Comparison of ENCODE assay signal across 19 mouse cellular contexts in the genomic region with DNA sequence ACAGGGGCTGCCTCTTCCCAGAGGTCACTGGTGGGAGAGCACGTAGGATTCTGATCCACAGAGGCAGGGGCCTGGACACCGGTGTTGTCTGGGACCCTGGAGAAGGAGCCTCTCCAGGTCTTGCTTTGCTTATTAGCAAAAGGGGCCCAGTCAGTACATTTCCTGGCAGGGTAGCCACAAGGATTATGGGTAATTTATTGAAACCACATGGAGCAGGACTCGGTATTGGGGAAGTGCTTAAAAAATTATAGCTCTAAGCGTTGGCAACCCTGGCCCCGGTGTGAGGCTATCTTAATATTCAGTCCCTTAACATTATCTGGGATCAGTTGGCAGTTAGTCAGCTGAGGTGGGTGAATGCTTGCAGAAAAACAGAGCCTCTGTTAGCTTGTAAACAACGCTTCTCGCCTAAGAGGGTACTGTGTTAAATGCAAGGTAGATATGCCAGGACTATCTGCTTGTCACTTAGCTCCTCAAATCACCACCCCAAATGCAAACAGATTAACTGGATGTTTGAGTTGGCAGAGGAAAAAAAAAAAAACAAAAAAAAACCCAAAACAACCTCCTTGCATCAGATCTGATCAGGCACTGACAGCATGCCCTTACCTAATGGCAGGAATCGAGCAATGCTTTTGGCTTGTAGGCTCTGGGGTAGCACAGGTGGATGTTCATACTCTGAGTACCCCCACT. TPM values are rescaled to one million over a fixed set of nuclear protein-coding genes. Genes with fewer than 3 reads are reported as not detected.
A peak's percentile ranks its signal among the peaks of the same experiment; 100 is the strongest.
DNase-seq lines count a peak whose midpoint lies in the region; ATAC-seq and TF ChIP-seq lines count a peak whose summit lies in the region.
"Had no signal": no experiment of that assay in that cellular context is flagged by ENCODE, and none has a peak within 500 bp of the region (broad histone marks: within the 10 kb centered on the region; RNA-seq: fewer than 3 reads in every experiment).

No protein-coding gene starts in this region.

- no peaks in the 10 kb centered on the region for H3K27me3 ChIP-seq in liver, postnatal 0 days (ENCODE audit: insufficient read depth, low read length)
- H3K27me3 ChIP-seq in forebrain, embryonic 13.5 days = no peaks in the 10 kb centered on the region
- H3K27me3 ChIP-seq: hindbrain, embryonic 15.5 days; neural tube, embryonic 15.5 days had no signal

- no peak for TF ChIP-seq EP300 in liver, postnatal 0 days (IDR thresholded peaks at IDR 0.05; ENCODE audit: low read depth)

- ATAC-seq in liver, postnatal 0 days = peak; percentile 60
- no peak for ATAC-seq in forebrain, embryonic 13.5 days
- 0 out of 2 replicates have a peak, but pooled peaks have one; percentile 30 for ATAC-seq in megakaryocyte progenitor cell, adult 5-6 weeks (replicated peaks; ENCODE audit: poor library complexity)
- ATAC-seq: liver, embryonic 12.5 days had no signal

- no peak overlapping the region for H3K4me3 ChIP-seq in liver, postnatal 0 days (ENCODE audit: low read depth, low read length)
- H3K4me3 ChIP-seq in forebrain, embryonic 13.5 days = no peak overlapping the region
- H3K4me3 ChIP-seq: hindbrain, embryonic 15.5 days; liver, embryonic 12.5 days; myocyte; neural tube, embryonic 15.5 days had no signal

- no peaks in the 10 kb centered on the region for H3K36me3 ChIP-seq in liver, postnatal 0 days (replicated peaks; ENCODE audit: insufficient read depth, low read length)
- no peaks in the 10 kb centered on the region for H3K36me3 ChIP-seq in forebrain, embryonic 13.5 days (ENCODE audit: poor library complexity, severe bottlenecking)
- H3K36me3 ChIP-seq: hindbrain, embryonic 15.5 days; liver, embryonic 12.5 days; neural tube, embryonic 15.5 days had no signal

- peak overlapping the region; percentile 74 for H3K27ac ChIP-seq in liver, postnatal 0 days (ENCODE audit: low read depth)
- peak overlapping the region; percentile 84 for H3K27ac ChIP-seq in forebrain, embryonic 13.5 days
- H3K27ac ChIP-seq: liver, embryonic 12.5 days; neural tube, embryonic 15.5 days had no signal

- no peak for TF ChIP-seq CTCF in liver, postnatal 0 days (IDR thresholded peaks at IDR 0.05; ENCODE audit: low read depth)

- no peak for DNase-seq in liver, postnatal 0 days
- DNase-seq in liver = no peak
- DNase-seq in right cerebral cortex, adult 2 months (ENCODE audit: low spot score in 2 of 2) = no peak
- no peak for DNase-seq in urinary bladder, adult 2 months (ENCODE audit: low spot score)
- no peak for DNase-seq in right cerebral cortex, adult 18-20 months
- DNase-seq: cerebellum, adult 9-11 months; gastrocnemius, postnatal 25 days; kidney, adult 18-20 months; kidney, postnatal 25 days; layer of hippocampus, adult 9-11 months had no signal

- peaks cover 19% of the 10 kb centered on the region for H3K4me1 ChIP-seq in liver, postnatal 0 days (ENCODE audit: insufficient read depth)
- H3K4me1 ChIP-seq in forebrain, embryonic 13.5 days = peaks cover 39% of the 10 kb centered on the region
- H3K4me1 ChIP-seq: liver, embryonic 12.5 days had no signal

- 58% methylated on average over 8 of the region's 8 CpGs for WGBS in liver, postnatal 0 days (ENCODE audit: insufficient replicate concordance)
- 80% methylated on average over 8 of the region's 8 CpGs for WGBS in forebrain, embryonic 13.5 days

- 0 out of 2 replicates have a peak, but pooled peaks cover 3% of the 10 kb centered on the region for H3K9me3 ChIP-seq in liver, postnatal 0 days (ENCODE audit: low read length)
- H3K9me3 ChIP-seq in forebrain, embryonic 13.5 days (replicated peaks) = no peaks in the 10 kb centered on the region; the same call in 1 of the 2 replicates
- H3K9me3 ChIP-seq: hindbrain, embryonic 15.5 days; liver, embryonic 12.5 days; neural tube, embryonic 15.5 days had no signal

- H3K4me2 ChIP-seq in liver, postnatal 0 days (ENCODE audit: low read depth, low read length) = no peak overlapping the region
- H3K4me2 ChIP-seq in forebrain, embryonic 13.5 days = no peak overlapping the region
- H3K4me2 ChIP-seq: hindbrain, embryonic 15.5 days; liver, embryonic 12.5 days; neural tube, embryonic 15.5 days had no signal

- no peak overlapping the region for H3K9ac ChIP-seq in liver, postnatal 0 days (replicated peaks)
- H3K9ac ChIP-seq in forebrain, embryonic 13.5 days = no peak overlapping the region
- H3K9ac ChIP-seq: hindbrain, embryonic 15.5 days; liver, embryonic 12.5 days; neural tube, embryonic 15.5 days had no signal

RNA-seq across cellular contexts. Expression of gene Rgs16, which starts 37.8 kb away (rescaled TPM):
- polyA plus RNA-seq in liver, postnatal 0 days (2015; fragmentation: Nextera tagmentation; extraction: Ambion mirVana) = 15.8 and 22.9 TPM in 2 replicates
- polyA plus RNA-seq in forebrain, embryonic 13.5 days (2015; fragmentation: Nextera tagmentation; extraction: Ambion mirVana) = 38.5 and 43.7 TPM in 2 replicates
- total RNA-seq in megakaryocyte progenitor cell, adult 5-6 weeks (2015) = not detected in 2 replicates
- 0.44 TPM in 1 of 2 replicates, not detected in the other for total RNA-seq in megakaryocyte progenitor cell, adult 5-6 weeks (2017)
- polyA plus RNA-seq in urinary bladder, adult 2 months (2012; rRNA removed) = 2.4 and 2.5 TPM in 2 replicates
- total RNA-seq: MEL had no signal

RNA-seq across cellular contexts. Expression of gene Rnasel, which starts 46.9 kb away (rescaled TPM):
- 13.9 and 15.7 TPM in 2 replicates for polyA plus RNA-seq in liver, postnatal 0 days (2015; fragmentation: Nextera tagmentation; extraction: Ambion mirVana)
- 38.1 and 41.9 TPM in 2 replicates for polyA plus RNA-seq in forebrain, embryonic 13.5 days (2015; fragmentation: Nextera tagmentation; extraction: Ambion mirVana)
- total RNA-seq in megakaryocyte progenitor cell, adult 5-6 weeks (2015) = 41.4 and 52.2 TPM in 2 replicates
- total RNA-seq in megakaryocyte progenitor cell, adult 5-6 weeks (2017) = 46.4 and 58.3 TPM in 2 replicates
- polyA plus RNA-seq in urinary bladder, adult 2 months (2012; rRNA removed) = 15.7 and 20.8 TPM in 2 replicates

RNA-seq across cellular contexts. Expression of gene Rgs8, which starts 49.5 kb away (rescaled TPM):
- polyA plus RNA-seq in liver, postnatal 0 days (2015; fragmentation: Nextera tagmentation; extraction: Ambion mirVana) = 0.05 TPM in 1 of 2 replicates, not detected in the other
- polyA plus RNA-seq in forebrain, embryonic 13.5 days (2015; fragmentation: Nextera tagmentation; extraction: Ambion mirVana) = 14.6 and 17.7 TPM in 2 replicates
- total RNA-seq in megakaryocyte progenitor cell, adult 5-6 weeks (2015) = 0.17 and 1.1 TPM in 2 replicates
- 0.25 and 0.37 TPM in 2 replicates for total RNA-seq in megakaryocyte progenitor cell, adult 5-6 weeks (2017)
- polyA plus RNA-seq in urinary bladder, adult 2 months (2012; rRNA removed) = 0.03 TPM in 1 of 2 replicates, not detected in the other
- total RNA-seq: adrenal gland, adult 18-20 months; heart, adult 8-10 months; MEL had no signal

Comparison
In these comparisons a context has a peak if more than half of its experiments do, and no peak if none do; other contexts are left out.
1. RNA of gene Rgs8, which starts 49.5 kb away (polyA plus RNA-seq): 14.6 to 17.7 TPM in forebrain, embryonic 13.5 days; 0.03 TPM in urinary bladder, adult 2 months and 0.05 TPM in liver, postnatal 0 days; every median in the first group is over 10 times any median in the second.